Mouse (Mus musculus) G1E (cell line): ENCODE data around the gene Katnbl1.

Experiments
- CTCF ChIP-seq: IDR thresholded peaks from 2 replicates; pipeline ENCODE4 v1.5.1; 2012; ENCODE audit warnings: low read depth, low read length, inconsistent platforms, mixed read lengths
- GATA1 ChIP-seq: IDR thresholded peaks from 2 replicates; pipeline ENCODE4 v1.6.1; 2012; ENCODE audit warnings: borderline replicate concordance, low read length, inconsistent platforms, mixed read lengths
- GATA2 ChIP-seq: IDR thresholded peaks from 2 replicates; pipeline ENCODE4 v1.6.1; 2012; ENCODE audit warnings: low read depth, low read length, inconsistent platforms, borderline replicate concordance
- TAL1 ChIP-seq: conservative IDR thresholded peaks from 2 replicates; pipeline ENCODE4 v1.6.1; 2012; ENCODE audit warnings: low read depth, low read length, inconsistent platforms, mixed read lengths

DNA sequence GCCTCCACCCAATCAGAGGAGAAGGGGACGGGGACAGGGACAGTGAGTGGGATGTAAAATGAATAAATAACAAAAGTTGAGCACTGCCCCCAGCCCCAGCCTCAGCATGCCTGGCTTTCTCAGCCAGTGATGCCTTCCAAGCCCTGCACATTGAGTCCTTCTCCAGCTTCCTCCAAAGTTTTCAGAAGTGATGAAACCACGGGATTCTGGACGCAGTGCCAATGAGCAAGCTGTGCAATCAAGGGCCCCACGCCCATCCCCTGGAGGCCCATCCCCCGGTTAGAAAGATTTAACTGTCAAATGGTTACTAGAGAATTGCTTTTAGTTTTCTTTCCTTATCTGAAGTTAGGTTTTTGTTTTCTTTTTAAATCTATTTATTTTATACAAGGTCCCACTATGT, 9.1 kb upstream of the Katnbl1 start:
- no peak for TF ChIP-seq CTCF
- TF ChIP-seq GATA1: no peak
- no peak for TF ChIP-seq GATA2
- no peak for TF ChIP-seq TAL1
